Mouse (Mus musculus) T-helper 1 cell (primary cell): ENCODE measurements at regions not wholly inside any gene's neighbourhood (a gene's known extent, or its start where the extent isn't known, plus 50 kb on each side); places are given as distances from the start of the nearest gene placed in this dataset.

ENCODE experiments used
- in situ Hi-C: fragments of 300-600 bp; cut with MboI, MseI; formaldehyde crosslinking; loops from one replicate; pipeline ENCODE4 v1.15.1; 2025; ENCODE audit warnings: high pct_unique_total_duplicates

DNA sequence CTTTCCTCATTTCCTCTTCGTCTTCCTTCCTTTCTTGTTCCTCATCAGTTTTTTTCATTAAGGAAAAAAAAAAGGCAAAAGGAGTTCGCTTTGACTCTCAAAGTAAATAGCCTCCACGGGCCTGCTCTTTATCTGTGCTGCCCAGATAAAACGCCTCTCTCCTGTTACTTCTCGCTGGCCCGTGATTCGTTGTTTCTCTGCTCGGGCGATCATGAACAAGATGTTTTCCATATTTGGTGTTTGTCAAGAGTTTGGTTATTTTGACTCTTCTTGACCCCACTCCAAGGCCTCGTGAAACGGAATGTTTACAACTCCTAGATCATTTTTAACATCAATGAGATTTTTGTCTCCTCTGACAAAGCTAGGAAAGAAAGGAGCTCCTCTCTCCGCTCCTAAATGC is 288.4 kb upstream of the Atp5g3 start:
- in situ Hi-C loops, result no loop called here

GRCm38 (mm10) chr2:74187963-74188790 is 277.1 kb upstream of the Atp5g3 start:
- in situ Hi-C loops, result no loop called here

DNA sequence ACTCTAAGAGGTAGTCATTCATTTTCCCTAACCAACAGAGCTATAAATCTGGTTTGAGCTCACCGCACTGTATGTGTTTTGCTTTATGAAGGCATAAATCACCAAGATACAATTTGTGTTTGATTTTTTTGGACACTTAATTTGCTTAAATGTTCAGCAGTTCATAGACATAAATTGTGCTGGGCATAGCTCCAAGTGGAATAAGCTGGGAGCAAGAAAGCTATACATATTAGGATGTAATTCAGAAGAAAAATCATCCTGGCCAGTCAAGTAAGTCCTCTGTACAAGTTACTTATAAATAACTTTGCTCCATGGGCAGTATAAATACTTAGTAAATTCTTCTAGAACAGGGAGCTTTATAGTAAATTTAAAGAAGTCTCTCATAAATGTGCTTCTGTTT is 267.0 kb upstream of the Atp5g3 start:
- in situ Hi-C loops, result no loop called here

DNA sequence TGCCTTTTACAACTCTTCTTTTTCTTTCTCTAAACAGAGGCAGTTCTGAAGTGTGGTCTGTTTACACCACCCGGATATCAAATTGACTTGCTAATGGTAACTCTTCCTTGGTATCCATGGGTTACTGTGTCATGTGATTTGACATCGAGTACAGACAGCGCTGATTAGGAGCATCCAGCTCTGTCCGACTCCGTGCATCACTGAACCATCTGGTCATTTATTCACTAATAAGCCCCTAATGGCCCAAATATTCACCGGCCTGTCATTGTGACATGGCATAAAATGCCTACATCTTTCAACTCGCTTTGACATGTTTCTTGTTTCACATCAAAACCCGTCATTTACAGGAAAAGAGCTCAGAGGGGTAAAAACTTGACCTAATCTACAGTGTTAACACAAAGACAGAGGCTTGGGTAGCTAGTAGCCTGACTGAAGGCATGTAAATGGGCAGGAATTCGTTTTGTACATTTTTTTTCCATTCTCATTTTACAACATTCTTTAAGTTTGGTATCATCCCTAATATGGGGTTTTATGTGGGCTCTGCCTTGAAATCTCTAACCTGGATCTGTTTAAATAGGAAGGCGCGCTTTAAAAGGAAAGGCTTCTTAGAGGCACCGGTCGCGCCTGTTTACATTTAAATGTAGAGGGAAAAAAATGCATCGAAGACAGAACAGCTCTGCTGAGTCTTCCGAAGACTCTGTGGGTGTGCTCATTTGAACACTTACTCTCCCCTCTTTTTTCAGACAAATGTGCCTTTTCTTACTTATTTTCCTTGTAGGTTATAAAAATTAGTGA is 257.8 kb upstream of the Atp5g3 start:
- in situ Hi-C loops, result no loop called here

DNA sequence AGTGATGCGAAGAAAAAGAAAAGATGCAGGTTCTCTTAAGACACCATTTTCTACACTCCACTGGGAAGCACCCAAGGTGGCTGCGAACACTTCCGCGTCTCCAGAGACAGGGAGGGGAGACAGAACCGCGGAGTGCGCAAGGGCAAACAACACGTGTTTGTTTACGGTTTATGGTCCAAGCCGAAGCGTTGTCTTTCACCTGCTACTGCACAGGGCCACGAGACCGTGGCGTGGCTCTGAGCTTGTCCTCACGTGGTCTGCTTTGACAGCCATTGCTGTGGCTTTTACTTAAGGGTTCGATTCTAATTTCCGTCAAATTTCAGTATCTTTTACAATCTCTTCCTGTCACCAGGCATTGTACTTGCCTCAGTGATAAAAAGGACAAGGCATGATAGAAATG is 257.2 kb upstream of the Atp5g3 start:
- in situ Hi-C loops, result no loop called here

- in situ Hi-C loops, result no loop called here
Observed at GRCm38 (mm10) chr2:74154062-74154461, 242.9 kb upstream of the Atp5g3 start.

DNA sequence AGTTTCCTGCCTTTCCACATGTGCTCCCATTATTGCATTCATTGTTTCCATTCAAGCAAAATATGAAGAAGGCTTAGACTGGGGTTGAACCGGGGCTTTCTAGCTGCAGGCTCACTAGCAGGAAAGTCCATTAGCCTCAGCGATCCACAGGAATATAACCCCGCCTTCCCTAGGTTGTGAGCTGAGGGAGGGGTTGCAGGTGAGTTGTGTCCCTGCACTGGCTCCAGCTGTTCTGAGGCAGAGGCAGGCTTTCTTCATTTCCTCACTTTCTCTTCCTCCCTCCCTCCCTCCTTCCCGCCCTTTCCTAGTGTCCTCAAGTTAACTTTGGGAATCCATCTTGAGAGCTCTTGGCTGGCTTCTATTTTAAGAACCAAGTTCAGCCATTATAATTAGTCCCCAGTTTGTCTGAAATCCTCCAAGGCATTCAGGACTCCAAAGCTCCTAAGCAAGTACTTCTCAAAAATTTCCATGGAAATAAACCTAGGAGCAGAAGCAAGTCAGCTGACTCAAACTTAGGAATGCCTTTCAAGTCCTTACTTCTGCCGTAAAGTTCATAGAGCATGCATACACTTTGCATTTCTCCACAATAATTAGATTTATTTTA is 242.2 kb upstream of the Atp5g3 start:
- in situ Hi-C loops, result no loop called here

- in situ Hi-C loops, result no loop called here
Observed at GRCm38 (mm10) chr2:74152534-74153246, 241.6 kb upstream of the Atp5g3 start.

DNA sequence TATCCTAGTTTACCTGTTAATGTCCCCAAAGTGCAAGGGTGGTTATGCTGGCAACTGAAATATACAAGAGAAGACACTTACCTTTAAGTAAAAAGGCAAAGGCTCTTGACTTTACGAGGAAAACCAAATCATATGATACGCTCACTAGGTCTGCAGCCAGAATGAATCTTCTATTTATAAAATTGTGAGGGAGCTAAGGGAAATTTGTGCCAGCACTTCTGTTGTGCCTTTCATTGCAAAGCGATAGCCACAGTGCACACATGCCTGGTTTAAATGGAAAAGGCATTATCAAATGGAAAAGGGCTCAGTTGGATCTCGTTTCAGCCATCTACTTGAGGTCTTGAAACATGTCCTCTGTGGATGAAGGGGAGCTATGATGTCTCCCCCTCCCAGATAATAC is 236.1 kb upstream of the Atp5g3 start:
- in situ Hi-C loops, result no loop called here

GRCm38 (mm10) chr2:74136624-74137003 is 225.5 kb upstream of the Atp5g3 start:
- in situ Hi-C loops, result no loop called here

GRCm38 (mm10) chr2:74135963-74136623 is 225.0 kb upstream of the Atp5g3 start:
- in situ Hi-C loops, result no loop called here

GRCm38 (mm10) chr2:74130141-74130588 is 219.0 kb upstream of the Atp5g3 start:
- in situ Hi-C loops, result no loop called here

DNA sequence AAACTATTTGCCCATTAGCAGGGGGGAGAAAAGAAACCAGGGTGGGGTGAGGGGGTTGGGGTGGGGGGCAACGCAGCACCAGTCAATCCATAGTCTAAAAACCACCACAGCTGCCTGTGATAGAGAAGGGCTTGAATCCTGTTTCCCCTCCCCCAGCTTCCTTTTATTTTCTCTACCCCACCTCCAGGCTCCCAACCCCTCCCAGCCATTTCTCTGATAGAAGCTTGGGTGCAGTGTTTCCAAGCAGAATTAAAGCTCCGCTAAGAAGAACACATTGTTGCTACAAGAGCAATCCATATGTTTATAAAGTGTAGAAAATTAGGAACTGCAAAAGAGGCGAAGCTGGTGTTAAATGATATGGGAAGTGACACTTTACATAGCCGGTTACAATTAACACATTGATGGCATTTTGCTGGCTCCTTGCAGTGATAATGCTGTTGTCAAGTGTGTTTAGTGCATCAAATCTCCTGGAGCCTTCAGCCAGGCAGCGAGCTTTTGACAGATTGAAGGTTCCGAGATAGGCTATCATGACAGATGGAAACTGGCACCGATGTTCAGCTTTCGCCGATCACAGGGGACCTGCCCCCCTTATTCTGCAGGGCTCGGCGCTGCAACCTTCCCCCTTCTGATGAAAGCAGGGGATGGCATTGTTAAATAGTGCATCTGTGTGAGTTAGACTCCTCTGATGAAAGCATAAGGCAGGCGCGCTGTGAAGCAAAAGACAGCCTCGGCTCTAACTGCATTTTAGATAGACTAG is 217.8 kb upstream of the Atp5g3 start:
- in situ Hi-C loops, result no loop called here

- in situ Hi-C loops, result no loop called here
Observed at GRCm38 (mm10) chr2:74127136-74127535, 216.0 kb upstream of the Atp5g3 start.

DNA sequence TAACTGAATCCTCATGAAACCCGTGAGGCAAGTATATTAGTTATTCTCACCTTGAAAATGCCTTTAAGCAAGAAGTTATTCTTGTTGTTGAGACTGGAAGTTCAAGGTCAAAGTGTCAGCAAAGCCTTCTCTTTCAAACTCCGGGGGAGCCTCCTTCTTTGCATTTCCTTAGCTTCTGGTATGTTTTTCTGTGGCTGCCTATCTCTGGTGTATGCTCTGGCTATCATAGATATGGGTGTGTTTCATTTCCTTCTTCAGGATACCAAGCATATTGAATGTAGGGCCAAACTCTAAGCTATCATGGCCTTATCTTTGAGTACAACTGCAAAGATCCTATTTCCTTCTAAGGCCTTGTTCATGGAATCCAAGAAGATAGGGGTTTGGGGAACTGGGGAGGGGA is 213.1 kb upstream of the Atp5g3 start:
- in situ Hi-C loops, result no loop called here

DNA sequence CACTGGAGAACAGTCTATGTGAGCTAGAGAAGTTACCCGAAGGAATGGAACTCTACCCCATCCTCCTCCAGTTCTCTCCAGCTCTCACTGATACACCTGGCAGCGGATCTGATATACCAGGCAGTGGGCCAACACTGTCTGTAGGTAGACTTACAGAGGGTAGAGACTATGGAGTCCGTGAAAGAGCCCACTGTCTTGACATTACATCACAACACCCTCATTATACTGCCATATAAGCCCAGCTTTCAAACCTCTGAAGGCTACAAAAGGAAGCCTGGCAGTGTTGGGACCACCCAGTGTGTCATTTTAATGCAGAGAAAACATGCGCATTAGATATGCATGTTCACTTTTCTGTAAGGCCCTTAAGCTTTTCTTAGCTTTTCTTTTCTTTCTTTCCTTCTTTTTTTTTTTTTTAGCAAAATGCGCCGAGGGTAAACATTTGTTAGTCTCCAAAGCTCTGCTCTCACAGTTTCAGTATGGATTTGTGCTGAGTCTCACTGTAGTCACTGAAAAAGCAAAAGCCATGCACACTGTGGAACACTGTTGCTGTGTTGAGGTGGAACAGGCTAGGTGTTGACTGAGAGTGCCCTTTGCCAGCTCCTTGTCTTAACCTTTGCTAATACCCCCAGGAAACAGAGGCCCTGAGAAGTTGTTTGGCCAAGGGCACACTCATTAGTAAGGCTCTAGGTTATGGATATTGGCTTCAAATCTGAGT is 212.4 kb upstream of the Atp5g3 start:
- in situ Hi-C loops, result no loop called here

GRCm38 (mm10) chr2:74122937-74123336 is 211.8 kb upstream of the Atp5g3 start:
- in situ Hi-C loops, result no loop called here

- in situ Hi-C loops, result no loop called here
Observed at GRCm38 (mm10) chr2:74120051-74120450, 208.9 kb upstream of the Atp5g3 start.

- in situ Hi-C loops, result no loop called here
Observed at GRCm38 (mm10) chr2:74119167-74119937, 208.2 kb upstream of the Atp5g3 start.
